Comparison of ENCODE assay signal across 11 mouse cellular contexts in the genomic region with DNA sequence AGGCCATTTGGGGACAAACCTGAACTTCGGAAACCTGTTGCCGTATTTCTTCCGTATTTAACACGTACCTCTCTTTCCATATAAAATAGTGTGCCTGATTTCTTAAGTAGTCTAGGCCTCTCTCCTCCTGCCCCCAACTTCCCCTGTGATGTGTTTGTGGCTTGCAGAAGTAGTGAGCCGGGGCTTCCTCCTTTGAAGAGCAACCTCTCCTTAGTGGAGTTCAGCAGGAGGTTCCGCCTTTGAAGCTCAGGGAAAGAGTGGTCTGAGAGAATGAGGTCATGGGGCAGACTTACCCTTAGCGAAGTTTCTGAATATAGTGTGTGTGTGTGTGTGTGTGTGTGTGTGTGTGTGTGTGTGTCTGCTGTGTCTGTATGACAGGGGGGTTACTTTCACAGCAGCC. TPM values are rescaled to one million over a fixed set of nuclear protein-coding genes. Genes with fewer than 3 reads are reported as not detected.
A peak's percentile ranks its signal among the peaks of the same experiment; 100 is the strongest.
DNase-seq lines count a peak whose midpoint lies in the region; ATAC-seq and TF ChIP-seq lines count a peak whose summit lies in the region.
"Had no signal": no experiment of that assay in that cellular context is flagged by ENCODE, and none has a peak within 500 bp of the region (broad histone marks: within the 10 kb centered on the region; RNA-seq: fewer than 3 reads in every experiment).

No protein-coding gene starts in this region.

- H3K4me2 ChIP-seq in kidney, postnatal 0 days (ENCODE audit: low read length): no peak overlapping the region
- no peak overlapping the region for H3K4me2 ChIP-seq in liver, embryonic 13.5 days
- H3K4me2 ChIP-seq in kidney, embryonic 16.5 days (replicated peaks; ENCODE audit: low read depth, low read length): no peak overlapping the region

- DNase-seq in kidney, postnatal 0 days (ENCODE audit: low spot score): peak; percentile 47
- no peak for DNase-seq in kidney, adult 2 months
- no peak for DNase-seq in liver, embryonic 13.5 days
- DNase-seq in adrenal gland, postnatal 36 days: no peak
- DNase-seq in heart, postnatal 36 days: no peak
- DNase-seq: cerebellum, adult 9-11 months; gastrocnemius, postnatal 14 days had no signal

- 46% methylated on average over 7 of the region's 7 CpGs for WGBS in kidney, postnatal 0 days
- 78% methylated on average over 7 of the region's 7 CpGs for WGBS in kidney, adult 2 months
- WGBS in liver, embryonic 13.5 days (ENCODE audit: insufficient replicate concordance): 50% methylated on average over 7 of the region's 7 CpGs
- 55% methylated on average over 7 of the region's 7 CpGs for WGBS in kidney, embryonic 16.5 days

- H3K4me1 ChIP-seq in kidney, postnatal 0 days (replicated peaks; ENCODE audit: insufficient read depth, low read length): no peaks in the 10 kb centered on the region
- H3K4me1 ChIP-seq in kidney, adult 2 months (ENCODE audit: control insufficient read depth, insufficient read depth, low read length): no peaks in the 10 kb centered on the region
- peaks cover 45% of the 10 kb centered on the region for H3K4me1 ChIP-seq in bone marrow macrophage, adult 2 months (ENCODE audit: control insufficient read depth, insufficient read depth, low read length)
- H3K4me1 ChIP-seq in liver, embryonic 13.5 days (replicated peaks): peaks cover 11% of the 10 kb centered on the region
- no peaks in the 10 kb centered on the region; the same call in 1 of the 2 replicates for H3K4me1 ChIP-seq in kidney, embryonic 16.5 days (ENCODE audit: insufficient read depth, low read length)

- no peak overlapping the region for H3K4me3 ChIP-seq in kidney, postnatal 0 days (replicated peaks; ENCODE audit: low read depth, low read length)
- H3K4me3 ChIP-seq in kidney, adult 2 months (ENCODE audit: insufficient read depth, low read depth, low read length): no peak overlapping the region
- H3K4me3 ChIP-seq in bone marrow macrophage, adult 2 months (ENCODE audit: insufficient read depth, low read length): no peak overlapping the region
- no peak overlapping the region for H3K4me3 ChIP-seq in liver, embryonic 13.5 days (replicated peaks)
- H3K4me3 ChIP-seq in kidney, embryonic 16.5 days (ENCODE audit: low read length): no peak overlapping the region

- H3K27me3 ChIP-seq in kidney, postnatal 0 days (ENCODE audit: insufficient read depth, low read length): no peaks in the 10 kb centered on the region
- H3K27me3 ChIP-seq in kidney, adult 2 months (replicated peaks; ENCODE audit: control insufficient read depth, insufficient read depth, low read length): no peaks in the 10 kb centered on the region
- H3K27me3 ChIP-seq in liver, embryonic 13.5 days: no peaks in the 10 kb centered on the region
- no peaks in the 10 kb centered on the region for H3K27me3 ChIP-seq in kidney, embryonic 16.5 days (ENCODE audit: insufficient read depth, low read length)

- H3K27ac ChIP-seq in kidney, postnatal 0 days: no peak overlapping the region
- no peak overlapping the region for H3K27ac ChIP-seq in kidney, adult 2 months (ENCODE audit: insufficient read depth, low read depth, low read length)
- H3K27ac ChIP-seq in bone marrow macrophage, adult 2 months (ENCODE audit: insufficient read depth, low read depth, low read length): peak overlapping the region; percentile 72
- no peak overlapping the region; the same call in 1 of the 2 replicates for H3K27ac ChIP-seq in liver, embryonic 13.5 days
- H3K27ac ChIP-seq in kidney, embryonic 16.5 days (ENCODE audit: low read length): no peak overlapping the region

- no peak for TF ChIP-seq POLR2A in kidney, adult 2 months (IDR thresholded peaks at IDR 0.05; ENCODE audit: low read depth, low read length)
- TF ChIP-seq POLR2A in bone marrow macrophage, adult 2 months (IDR thresholded peaks at IDR 0.05; ENCODE audit: borderline replicate concordance, low read depth, low read length): no peak

- H3K9me3 ChIP-seq in kidney, postnatal 0 days (replicated peaks; ENCODE audit: low read length): no peaks in the 10 kb centered on the region
- H3K9me3 ChIP-seq in liver, embryonic 13.5 days (replicated peaks): no peaks in the 10 kb centered on the region
- H3K9me3 ChIP-seq in kidney, embryonic 16.5 days (ENCODE audit: low read length): no peaks in the 10 kb centered on the region

- peaks cover 44% of the 10 kb centered on the region for H3K36me3 ChIP-seq in kidney, postnatal 0 days (ENCODE audit: insufficient read depth, low read length)
- no peaks in the 10 kb centered on the region for H3K36me3 ChIP-seq in kidney, adult 2 months (ENCODE audit: control insufficient read depth, insufficient read depth, low read length)
- peaks cover 6% of the 10 kb centered on the region; the same call in 1 of the 2 replicates for H3K36me3 ChIP-seq in liver, embryonic 13.5 days
- peaks cover 57% of the 10 kb centered on the region for H3K36me3 ChIP-seq in kidney, embryonic 16.5 days (ENCODE audit: insufficient read depth, low read length)

- intact Hi-C loops in heart, postnatal 36 days (cut with DNase I): no loop called here

- no peak for ATAC-seq in kidney, postnatal 0 days (replicated peaks; ENCODE audit: low FRiP score, low read depth)
- peak; percentile 32; the same call in 1 of the 2 replicates for ATAC-seq in liver, embryonic 13.5 days (ENCODE audit: low read depth)
- peak; percentile 90 for ATAC-seq in neutrophil, adult 5-6 weeks (ENCODE audit: extremely low read depth, insufficient number of reproducible peaks, low FRiP score, poor library complexity, severe bottlenecking)
- no peak for ATAC-seq in kidney, embryonic 16.5 days (ENCODE audit: low FRiP score, low TSS enrichment)

- TF ChIP-seq CTCF in kidney, postnatal 0 days (IDR thresholded peaks at IDR 0.05; ENCODE audit: low read depth): no peak
- no peak for TF ChIP-seq CTCF in kidney, adult 2 months (conservative IDR thresholded peaks at IDR 0.05; ENCODE audit: insufficient read depth, insufficient read length, low read depth, low read length)
- no peak for TF ChIP-seq CTCF in bone marrow macrophage, adult 2 months (IDR thresholded peaks at IDR 0.05; ENCODE audit: low read depth, low read length)

- H3K9ac ChIP-seq in kidney, postnatal 0 days (ENCODE audit: low read depth, low read length): no peak overlapping the region
- H3K9ac ChIP-seq in liver, embryonic 13.5 days: no peak overlapping the region
- no peak overlapping the region for H3K9ac ChIP-seq in kidney, embryonic 16.5 days (replicated peaks; ENCODE audit: low read length)

RNA-seq across cellular contexts. Expression of a gene that starts 43.2 kb away (rescaled TPM):
- not detected in 2 replicates for polyA plus RNA-seq in kidney, postnatal 0 days (2015; fragmentation: Nextera tagmentation; extraction: Ambion mirVana)
- polyA plus RNA-seq in kidney, adult 2 months (2012; rRNA removed): not detected in 2 replicates
- not detected in 2 replicates for polyA plus RNA-seq in bone marrow macrophage, adult 2 months (2012; ENCODE audit: insufficient read depth, insufficient read length, missing spikeins)
- polyA plus RNA-seq in liver, embryonic 13.5 days (2015; fragmentation: Nextera tagmentation; extraction: Ambion mirVana): not detected in 2 replicates
- not detected in 2 replicates for total RNA-seq in neutrophil, adult 5-6 weeks (2017)
- not detected in 2 replicates for polyA plus RNA-seq in kidney, embryonic 16.5 days (2015; fragmentation: Nextera tagmentation; extraction: Ambion mirVana)
- total RNA-seq in adrenal gland, postnatal 36 days (2021): not detected
- total RNA-seq in heart, postnatal 36 days (2021): not detected
- total RNA-seq: gastrocnemius, postnatal 14 days had no signal
- polyA plus RNA-seq: intestine, embryonic 14.5 days had no signal

Comparison
In these comparisons a context has a peak if more than half of its experiments do, and no peak if none do; other contexts are left out.
1. ATAC-seq: peak in liver, embryonic 13.5 days (single experiment) and neutrophil, adult 5-6 weeks (single experiment); none in kidney, postnatal 0 days (single experiment) and kidney, embryonic 16.5 days (single experiment).